Mouse (Mus musculus) kidney, adult 2 months (tissue): ENCODE measurements at regions not wholly inside any gene's neighbourhood (a gene's known extent, or its start where the extent isn't known, plus 50 kb on each side); places are given as distances from the start of the nearest gene placed in this dataset.

Source experiments
- DNase-seq: peaks from one replicate; pipeline ENCODE4 v3.0.0; 2021
- H3K27ac ChIP-seq: fragments of 200-500 bp; 2 replicates; pipeline ENCODE4 v1.5.1; 2012; ENCODE audit warnings: low read depth, low read length, control low read depth, inconsistent platforms; ENCODE audit not compliant: insufficient read depth
- H3K27me3 ChIP-seq: fragments of 200-500 bp; replicated peaks from 2 replicates; pipeline ENCODE4 v1.6.1; 2012; ENCODE audit warnings: mild to moderate bottlenecking, moderate library complexity, low read length, inconsistent platforms; ENCODE audit not compliant: control insufficient read depth, insufficient read depth
- H3K36me3 ChIP-seq: fragments of 200-500 bp; 2 replicates; pipeline ENCODE4 v1.6.1; 2012; ENCODE audit warnings: mild to moderate bottlenecking, moderate library complexity, low read length, inconsistent platforms; ENCODE audit not compliant: control insufficient read depth, insufficient read depth
- H3K4me1 ChIP-seq: fragments of 200-500 bp; 2 replicates; pipeline ENCODE4 v1.6.1; 2011; ENCODE audit warnings: low read length; ENCODE audit not compliant: control insufficient read depth, insufficient read depth
- H3K4me3 ChIP-seq: fragments of 200-500 bp; 2 replicates; pipeline ENCODE4 v1.5.1; 2011; ENCODE audit warnings: mild to moderate bottlenecking, low read depth, low read length, control low read depth; ENCODE audit not compliant: insufficient read depth
- CTCF ChIP-seq: fragments of 200-500 bp; conservative IDR thresholded peaks from 2 replicates; pipeline ENCODE4 v1.5.1; 2011; ENCODE audit warnings: low read depth, mild to moderate bottlenecking, control low read depth, low read length, moderate library complexity, mixed read lengths; ENCODE audit not compliant: insufficient read depth, insufficient read length
- POLR2A ChIP-seq: fragments of 200-500 bp; IDR thresholded peaks from one replicate; pipeline ENCODE4 v1.6.1; 2011; ENCODE audit warnings: low read depth, low read length, control low read depth
- WGBS: fragments of 180-500 bp; shearing (Covaris S2); methylation state at CpG from one replicate; pipeline ENCODE4 v1.1.7; 2018; 5-methylcytosine and 5-hydroxymethylcytosine counted together

GRCm38 (mm10) chr6:81471340-81471955 lies 452.0 kb upstream of the Gcfc2 start:
- no peak overlapping the region for H3K27ac ChIP-seq
- no peaks in the 10 kb centered on the region for H3K27me3 ChIP-seq
- H3K4me3 ChIP-seq: no peak overlapping the region
- 62% methylated on average over 9 of the region's 9 CpGs for WGBS
- H3K4me1 ChIP-seq: no peaks in the 10 kb centered on the region
- TF ChIP-seq CTCF (no peak), POLR2A (no peak)
- no peak for DNase-seq
- no peaks in the 10 kb centered on the region for H3K36me3 ChIP-seq

- H3K4me1 ChIP-seq: no peaks in the 10 kb centered on the region
- DNase-seq: no peak
- no peaks in the 10 kb centered on the region for H3K36me3 ChIP-seq
- H3K4me3 ChIP-seq: no peak overlapping the region
- 72% methylated on average over 3 of the region's 3 CpGs for WGBS
- H3K27me3 ChIP-seq: no peaks in the 10 kb centered on the region
- TF ChIP-seq POLR2A: no peak
- no peak for TF ChIP-seq CTCF
- H3K27ac ChIP-seq: no peak overlapping the region
These were observed 451.0 kb upstream of the Gcfc2 start for GRCm38 (mm10) chr6:81472506-81472905.

- H3K4me1 ChIP-seq: no peaks in the 10 kb centered on the region
- 91% methylated on average over 1 of the region's 1 CpGs for WGBS
- TF ChIP-seq CTCF (no peak), POLR2A (no peak)
- H3K27me3 ChIP-seq: no peaks in the 10 kb centered on the region
- no peak overlapping the region for H3K27ac ChIP-seq
- DNase-seq: no peak
- no peak overlapping the region for H3K4me3 ChIP-seq
- no peaks in the 10 kb centered on the region for H3K36me3 ChIP-seq
These were observed 448.7 kb upstream of the Gcfc2 start for GRCm38 (mm10) chr6:81474786-81475185.

GRCm38 (mm10) chr6:81487006-81487405 lies 436.5 kb upstream of the Gcfc2 start:
- no peak for DNase-seq
- 44% methylated on average over 3 of the region's 3 CpGs for WGBS
- H3K36me3 ChIP-seq: no peaks in the 10 kb centered on the region
- H3K27ac ChIP-seq: no peak overlapping the region
- no peaks in the 10 kb centered on the region for H3K4me1 ChIP-seq
- TF ChIP-seq CTCF (no peak), POLR2A (no peak)
- no peaks in the 10 kb centered on the region for H3K27me3 ChIP-seq
- no peak overlapping the region for H3K4me3 ChIP-seq

GRCm38 (mm10) chr6:81496239-81496638 lies 427.2 kb upstream of the Gcfc2 start:
- 89% methylated on average over 7 of the region's 7 CpGs for WGBS
- no peak for TF ChIP-seq CTCF
- no peak for TF ChIP-seq POLR2A
- Histone ChIP-seq H3K27ac (no peak overlapping the region), H3K36me3 (no peaks in the 10 kb centered on the region), H3K4me1 (no peaks in the 10 kb centered on the region), H3K27me3 (no peaks in the 10 kb centered on the region), H3K4me3 (no peak overlapping the region)
- no peak for DNase-seq

GRCm38 (mm10) chr6:81517185-81517584 lies 406.3 kb upstream of the Gcfc2 start:
- H3K4me1 ChIP-seq: no peaks in the 10 kb centered on the region
- H3K27ac ChIP-seq: no peak overlapping the region
- no peak for DNase-seq
- 78% methylated on average over 1 of the region's 1 CpGs for WGBS
- H3K36me3 ChIP-seq: no peaks in the 10 kb centered on the region
- H3K27me3 ChIP-seq: no peaks in the 10 kb centered on the region
- H3K4me3 ChIP-seq: no peak overlapping the region
- TF ChIP-seq POLR2A (no peak), CTCF (no peak)

GRCm38 (mm10) chr6:81562260-81562659 lies 361.2 kb upstream of the Gcfc2 start:
- Histone ChIP-seq H3K4me3 (no peak overlapping the region), H3K36me3 (no peaks in the 10 kb centered on the region), H3K27ac (no peak overlapping the region), H3K27me3 (no peaks in the 10 kb centered on the region), H3K4me1 (no peaks in the 10 kb centered on the region)
- TF ChIP-seq CTCF (no peak), POLR2A (no peak)
- WGBS: 43% methylated on average over 2 of the region's 2 CpGs
- DNase-seq: no peak

GRCm38 (mm10) chr6:81563192-81563591 lies 360.3 kb upstream of the Gcfc2 start:
- Histone ChIP-seq H3K27ac (no peak overlapping the region), H3K4me1 (no peaks in the 10 kb centered on the region), H3K36me3 (no peaks in the 10 kb centered on the region), H3K4me3 (no peak overlapping the region), H3K27me3 (no peaks in the 10 kb centered on the region)
- DNase-seq: no peak
- TF ChIP-seq CTCF (no peak), POLR2A (no peak)
- WGBS: 77% methylated on average over 2 of the region's 2 CpGs
